Mouse (Mus musculus) C2C12 (cell line): Measurements from ENCODE around the gene Vsx2.

Source experiments
- CTCF ChIP-seq: IDR thresholded peaks from one replicate; pipeline ENCODE4 v1.5.1; 2011; ENCODE audit not compliant: control insufficient read depth, insufficient read depth, insufficient read length
- MAX ChIP-seq: IDR thresholded peaks from one replicate; pipeline ENCODE4 v1.6.1; 2011; ENCODE audit warnings: mild to moderate bottlenecking, control low read depth

DNA sequence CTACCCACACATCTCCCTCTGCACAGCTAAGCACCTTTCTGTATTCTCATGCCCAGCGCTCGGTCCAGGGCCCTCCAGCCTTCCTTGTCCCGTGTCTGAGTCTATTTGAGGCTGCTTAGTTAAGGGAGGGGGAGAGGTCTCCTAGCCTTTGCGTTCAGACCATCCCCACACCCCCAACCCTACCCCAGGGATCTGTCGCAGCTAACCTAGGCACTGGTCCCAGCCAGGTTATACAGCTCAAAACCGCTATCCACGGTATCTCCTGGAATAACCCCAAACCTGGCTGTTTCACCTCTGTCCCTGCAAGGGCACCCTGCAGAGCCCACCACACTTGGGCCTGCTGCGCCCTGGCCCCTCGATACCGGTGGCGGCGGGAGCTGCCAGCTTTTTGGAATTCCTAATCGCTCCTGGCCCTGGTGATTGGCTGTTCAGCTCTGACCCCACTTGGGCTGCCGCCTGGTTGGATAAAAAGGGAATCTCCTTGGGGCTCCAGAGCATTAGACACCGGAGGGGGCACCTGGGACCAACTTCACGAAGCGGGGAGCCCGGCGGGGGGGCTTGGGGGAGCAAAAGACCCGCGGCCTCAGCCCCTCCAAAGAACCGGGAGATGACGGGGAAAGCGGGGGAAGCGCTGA lies at the start of gene Vsx2:
- TF ChIP-seq CTCF (no peak), MAX (no peak)
